Mouse (Mus musculus): ENCODE measurements around the gene Rbpj. TPM values are rescaled to one million over a fixed set of nuclear protein-coding genes. Genes with fewer than 3 reads are reported as not detected.

Rbpj gene
- total and polyA plus RNA-seq, 3 experiments = 40.5 to 62.8 (median 61.3) TPM

DNA sequence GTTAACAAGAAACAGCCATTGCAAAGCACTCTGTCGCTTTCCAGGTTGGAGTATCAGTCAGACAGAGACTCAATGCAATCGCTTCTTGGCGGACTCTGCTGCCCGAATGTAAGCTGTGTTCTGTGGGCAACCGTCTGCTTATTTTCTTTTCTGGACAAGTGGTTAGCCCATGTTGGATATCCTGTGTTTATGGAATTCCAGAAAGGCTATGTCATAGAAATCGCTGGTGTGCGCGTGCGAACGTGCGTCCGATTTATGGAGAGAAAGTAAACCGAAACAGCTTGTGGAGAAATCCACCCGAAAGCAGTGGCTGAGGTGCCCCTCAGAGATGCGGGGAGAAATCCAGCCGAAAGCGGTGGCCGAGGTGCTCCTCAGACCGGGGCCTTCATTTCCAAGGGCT lies 98.4 kb downstream of the Rbpj start:
- in situ Hi-C loops (cut with MboI; ENCODE audit: low pct_ligation_motif_present, low pct_unique_long_range_greater_than_20kb, low sequenced_read_pairs) (no loop called here), dilution Hi-C loops (cut with MboI; ENCODE audit: extremely low pct_ligation_motif_present, extremely low pct_unique_long_range_greater_than_20kb, low sequenced_read_pairs) (no loop called here)
- peaks cover 6% of the 10 kb centered on the region for H3K9me3 ChIP-seq (replicated peaks; ENCODE audit: low read length)
- H3K4me2 ChIP-seq (ENCODE audit: insufficient read depth, low read depth, poor library complexity, severe bottlenecking) = no peak overlapping the region
- no peak overlapping the region for H3K4me3 ChIP-seq (replicated peaks in 1 of 3; ENCODE audit: low read depth in 2 of 3, low read length in 2 of 3, poor library complexity in 1 of 3)
- no peaks in the 10 kb centered on the region for H3K27me3 ChIP-seq (replicated peaks)
- H3K27ac ChIP-seq (ENCODE audit: insufficient read depth, low read depth) = no peak overlapping the region
- no peak for DNase-seq (ENCODE audit: extremely low read depth)
- no peak for TF ChIP-seq NELFE (IDR thresholded peaks at IDR 0.05; ENCODE audit: low read depth, low read length)
- TF ChIP-seq RCOR1 (conservative IDR thresholded peaks at IDR 0.05; ENCODE audit: low read depth, low read length) = no peak
- no peak for TF ChIP-seq KAT2A (IDR thresholded peaks at IDR 0.05; ENCODE audit: insufficient replicate concordance, low read length)
- no peak for TF ChIP-seq ZMIZ1 (IDR thresholded peaks at IDR 0.05; ENCODE audit: low read depth, low read length)
- TF ChIP-seq CHD2 (IDR thresholded peaks at IDR 0.05; ENCODE audit: low read length) = no peak
- TF ChIP-seq JUN (IDR thresholded peaks at IDR 0.05; ENCODE audit: insufficient read depth, low read depth, low read length) = no peak
- TF ChIP-seq TBP (conservative IDR thresholded peaks at IDR 0.05; ENCODE audit: low read depth, low read length) = no peak
- no peak for TF ChIP-seq NRF1 (IDR thresholded peaks at IDR 0.05; ENCODE audit: low read depth, low read length)
- TF ChIP-seq MAX (IDR thresholded peaks at IDR 0.05; ENCODE audit: low read length) = no peak
- no peak for TF ChIP-seq POLR2A (IDR thresholded peaks at IDR 0.05; ENCODE audit: low read depth, low read length)
- TF ChIP-seq ZKSCAN1 (IDR thresholded peaks at IDR 0.05; ENCODE audit: borderline replicate concordance, low read depth, low read length) = no peak
- peaks cover 6 to 19% of the 10 kb centered on the region in 2 experiments; a peak in 3 of 4 replicates for H3K4me1 ChIP-seq (ENCODE audit: control insufficient read depth in 1 of 2, insufficient read depth in 2 of 2)
- H3K9ac ChIP-seq (ENCODE audit: insufficient read depth, low read depth) = no peak overlapping the region
- H3K36me3 ChIP-seq (replicated peaks in 1 of 2; ENCODE audit: control insufficient read depth in 1 of 2, insufficient read depth in 1 of 2, low read length in 1 of 2) = no peaks in the 10 kb centered on the region
- H3K79me2 ChIP-seq (replicated peaks; ENCODE audit: control insufficient read depth, extremely low read depth, insufficient read depth, poor library complexity, severe bottlenecking) = no peaks in the 10 kb centered on the region

DNA sequence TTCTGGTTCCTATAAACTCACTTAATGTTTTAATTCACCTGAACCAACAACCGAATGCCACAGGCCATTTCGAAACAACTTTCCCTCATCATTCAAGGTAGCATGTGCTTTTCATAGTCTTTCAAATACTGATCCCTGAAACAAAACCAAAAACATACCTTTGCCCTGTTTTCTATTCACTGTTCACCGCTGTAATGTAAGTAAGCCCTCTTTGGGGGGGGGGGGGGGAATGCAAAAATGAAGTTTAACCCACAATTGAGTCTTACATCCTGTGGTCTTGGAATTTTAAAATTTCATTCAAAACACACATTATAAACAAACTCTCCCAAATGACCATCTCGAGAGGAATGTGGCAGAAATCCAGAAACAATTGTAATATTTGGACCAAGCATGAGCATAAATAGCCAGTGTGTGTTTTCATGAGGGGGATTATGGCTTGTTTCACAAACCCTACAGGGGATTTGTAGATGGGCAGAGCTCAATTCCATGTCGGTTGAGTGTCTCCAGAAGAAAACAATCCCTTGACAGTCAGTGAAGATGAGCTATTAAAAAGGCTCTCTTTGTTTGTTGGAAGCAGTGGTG lies 99.4 kb downstream of the Rbpj start:
- DNase-seq (ENCODE audit: extremely low read depth) = no peak
- 0 out of 2 replicates have a peak overlapping the region, but pooled peaks have one; percentile 10 for H3K9ac ChIP-seq (ENCODE audit: insufficient read depth, low read depth)
- H3K36me3 ChIP-seq (replicated peaks in 1 of 2; ENCODE audit: control insufficient read depth in 1 of 2, insufficient read depth in 1 of 2, low read length in 1 of 2) = no peaks in the 10 kb centered on the region
- H3K79me2 ChIP-seq (replicated peaks; ENCODE audit: control insufficient read depth, extremely low read depth, insufficient read depth, poor library complexity, severe bottlenecking) = no peaks in the 10 kb centered on the region
- peaks cover 6% of the 10 kb centered on the region for H3K9me3 ChIP-seq (replicated peaks; ENCODE audit: low read length)
- H3K4me1 ChIP-seq (ENCODE audit: control insufficient read depth in 1 of 2, insufficient read depth in 2 of 2) = peaks cover 6 to 22% of the 10 kb centered on the region in 2 experiments; a peak in 3 of 4 replicates
- H3K27me3 ChIP-seq (replicated peaks) = no peaks in the 10 kb centered on the region
- no peak for TF ChIP-seq CHD2 (IDR thresholded peaks at IDR 0.05; ENCODE audit: low read length)
- TF ChIP-seq ZKSCAN1 (IDR thresholded peaks at IDR 0.05; ENCODE audit: borderline replicate concordance, low read depth, low read length) = no peak
- no peak for TF ChIP-seq EP300 (IDR thresholded peaks at IDR 0.05; ENCODE audit: low read length)
- no peak for TF ChIP-seq TBP (conservative IDR thresholded peaks at IDR 0.05; ENCODE audit: low read depth, low read length)
- TF ChIP-seq JUND (conservative IDR thresholded peaks at IDR 0.05; ENCODE audit: low read depth, low read length) = no peak
- no peak for TF ChIP-seq ZC3H11A (IDR thresholded peaks at IDR 0.05; ENCODE audit: low read depth, low read length)
- no peak overlapping the region for H3K4me3 ChIP-seq (replicated peaks in 1 of 3; ENCODE audit: low read depth in 2 of 3, low read length in 2 of 3, poor library complexity in 1 of 3)
- H3K4me2 ChIP-seq (ENCODE audit: insufficient read depth, low read depth, poor library complexity, severe bottlenecking) = no peak overlapping the region
- in situ Hi-C loops (cut with MboI; ENCODE audit: low pct_ligation_motif_present, low pct_unique_long_range_greater_than_20kb, low sequenced_read_pairs) = no loop called here
- H3K27ac ChIP-seq (ENCODE audit: insufficient read depth, low read depth) = no peak overlapping the region; the same call in 1 of the 2 replicates
- dilution Hi-C loops (cut with MboI; ENCODE audit: extremely low pct_ligation_motif_present, extremely low pct_unique_long_range_greater_than_20kb, low sequenced_read_pairs) = no loop called here
